Mouse (Mus musculus): ENCODE results near the gene Ppp1r26. TPM values are rescaled to one million over a fixed set of nuclear protein-coding genes. Genes with fewer than 3 reads are reported as not detected.

Ppp1r26 gene
- 0.49 and 1.4 TPM in 2 replicates for polyA plus RNA-seq (2012; rRNA removed)

GRCm38 (mm10) chr2:28446515-28447314 lies at the start of gene Ppp1r26:
Gene Ppp1r26 (plus strand): TSS chr2:28446800.

GRCm38 (mm10) chr2:28465836-28466518 lies 19.4 kb downstream of the Ppp1r26 start, which contains the start of gene 1700007K13Rik:
Gene 1700007K13Rik (minus strand): TSS chr2:28466332.

GRCm38 (mm10) chr2:28467860-28468485 lies 21.4 kb downstream of the Ppp1r26 start, which contains the start of gene Mrps2:
Gene Mrps2 (plus strand): TSS chr2:28468066.

GRCm38 (mm10) chr2:28496671-28497070 lies 50.1 kb downstream of the Ppp1r26 start, which contains the start of gene Gbgt1:
Gene Gbgt1 (plus strand): TSS chr2:28496891.

Other genes starting within 250 kb of the Ppp1r26 start
- gene 1700007K13Rik, start 19.5 kb downstream of the Ppp1r26 start, polyA plus RNA-seq (2012; rRNA removed), result 0.22 and 0.25 TPM in 2 replicates
- 17.2 and 17.7 TPM in 2 replicates for gene Mrps2, start 21.3 kb downstream of the Ppp1r26 start, polyA plus RNA-seq (2012; rRNA removed)
- 1.1 and 1.6 TPM in 2 replicates for gene Gbgt1, start 50.1 kb downstream of the Ppp1r26 start, polyA plus RNA-seq (2012; rRNA removed)
- gene Gm10134, start 59.3 kb downstream of the Ppp1r26 start, polyA plus RNA-seq (2012; rRNA removed), result not detected in 2 replicates
- gene Ralgds, start 66.3 kb downstream of the Ppp1r26 start, polyA plus RNA-seq (2012; rRNA removed), result 48.5 and 55.5 TPM in 2 replicates
- gene Cel, start 116.6 kb downstream of the Ppp1r26 start, polyA plus RNA-seq (2012; rRNA removed), result 6.1 and 8.1 TPM in 2 replicates
- 7.6 and 8.2 TPM in 2 replicates for gene Gtf3c5, start 137.0 kb downstream of the Ppp1r26 start, polyA plus RNA-seq (2012; rRNA removed)
- gene Gfi1b, start 175.2 kb downstream of the Ppp1r26 start, polyA plus RNA-seq (2012; rRNA removed), result 0.58 and 0.78 TPM in 2 replicates
- gene Tsc1, start 194.4 kb downstream of the Ppp1r26 start, polyA plus RNA-seq (2012; rRNA removed), result 2.8 and 4.8 TPM in 2 replicates

All from stomach, adult 2 months (tissue).